Mouse (Mus musculus) B cell, adult 2 months (primary cell): ENCODE results near the gene Ntsr1.
A peak's percentile ranks its signal among the peaks of the same experiment; 100 is the strongest.

Experiments
- DNase-seq, 2 experiments: peaks; one replicate each; pipeline ENCODE4 v3.0.0; 2022

Ntsr1 gene

GRCm38 (mm10) chr2:180499741-180500140 is at the start of gene Ntsr1:
TSS of gene Ntsr1 (plus strand) at chr2:180499976.
- DNase-seq, result no peak

GRCm38 (mm10) chr2:180450529-180450928 is 49.2 kb upstream of the Ntsr1 start:
- DNase-seq, result no peak

GRCm38 (mm10) chr2:180455723-180456698 is 43.8 kb upstream of the Ntsr1 start, which contains the start of gene Slco4a1:
TSS of gene Slco4a1 (plus strand) at chr2:180456245.
- peak; percentile 95 to 96 for DNase-seq

GRCm38 (mm10) chr2:180456705-180457104 is 43.1 kb upstream of the Ntsr1 start:
- peak in 1 of 2 experiments; percentile 36 for DNase-seq

GRCm38 (mm10) chr2:180457680-180458079 is 42.1 kb upstream of the Ntsr1 start:
- DNase-seq, result no peak

- no peak for DNase-seq
Measured at GRCm38 (mm10) chr2:180459437-180459836, 40.3 kb upstream of the Ntsr1 start.

GRCm38 (mm10) chr2:180460801-180461200 is 39.0 kb upstream of the Ntsr1 start:
- DNase-seq, result no peak

- no peak for DNase-seq
Measured at GRCm38 (mm10) chr2:180462593-180462992, 37.2 kb upstream of the Ntsr1 start.

GRCm38 (mm10) chr2:180466505-180466904 is 33.3 kb upstream of the Ntsr1 start:
- no peak for DNase-seq

- no peak for DNase-seq
Measured at GRCm38 (mm10) chr2:180468871-180469270, 30.9 kb upstream of the Ntsr1 start.

GRCm38 (mm10) chr2:180469768-180470167 is 30.0 kb upstream of the Ntsr1 start:
- no peak for DNase-seq

- peak; percentile 54 to 55 for DNase-seq
Measured at GRCm38 (mm10) chr2:180472306-180473079, 27.3 kb upstream of the Ntsr1 start.

- DNase-seq, result peak; percentile 32 to 41
Measured at GRCm38 (mm10) chr2:180473080-180473440, 26.7 kb upstream of the Ntsr1 start.

- no peak for DNase-seq
Measured at GRCm38 (mm10) chr2:180474864-180475263, 24.9 kb upstream of the Ntsr1 start.

GRCm38 (mm10) chr2:180482274-180482673 is 17.5 kb upstream of the Ntsr1 start:
- DNase-seq, result peak in 1 of 2 experiments; percentile 12

GRCm38 (mm10) chr2:180484882-180485281 is 14.9 kb upstream of the Ntsr1 start:
- no peak for DNase-seq

- DNase-seq, result no peak
Measured at GRCm38 (mm10) chr2:180485306-180485705, 14.5 kb upstream of the Ntsr1 start.

GRCm38 (mm10) chr2:180488210-180488751 is 11.5 kb upstream of the Ntsr1 start:
- DNase-seq, result no peak

- DNase-seq, result no peak
Measured at GRCm38 (mm10) chr2:180495906-180496305, 3.9 kb upstream of the Ntsr1 start.

GRCm38 (mm10) chr2:180500726-180501125 is 950 bp downstream of the Ntsr1 start:
- no peak for DNase-seq

GRCm38 (mm10) chr2:180501217-180501967 is 1.6 kb downstream of the Ntsr1 start:
- no peak for DNase-seq

GRCm38 (mm10) chr2:180506281-180506680 is 6.5 kb downstream of the Ntsr1 start:
- no peak for DNase-seq
